Mouse (Mus musculus) liver, postnatal 0 days (tissue): ENCODE measurements around the gene Omt2a.
"Not testable (repeated sequence)": the region's sequence is repeated elsewhere in the genome, so short reads cannot be mapped to it uniquely, and the experiment has no call there.

Experiments used
- CTCF ChIP-seq: sonication (generic); IDR thresholded peaks from 2 replicates; pipeline ENCODE4 v1.5.1; 2016; ENCODE audit warnings: antibody characterized with exemption, low read depth
- EP300 ChIP-seq: IDR thresholded peaks from 2 replicates; pipeline ENCODE4 v1.6.1; 2016; ENCODE audit warnings: antibody characterized with exemption, low read depth, mild to moderate bottlenecking

- not testable (repeated sequence) for TF ChIP-seq EP300, CTCF
Observed at GRCm38 (mm10) chr9:78349141-78349540, 34.5 kb upstream of the Omt2a start.
